Mouse (Mus musculus) G1E (cell line): ENCODE results near the gene Myo3b.

Experiments
- CTCF ChIP-seq: IDR thresholded peaks from 2 replicates; pipeline ENCODE4 v1.5.1; 2012; ENCODE audit warnings: low read depth, low read length, inconsistent platforms, mixed read lengths
- GATA1 ChIP-seq: IDR thresholded peaks from 2 replicates; pipeline ENCODE4 v1.6.1; 2012; ENCODE audit warnings: borderline replicate concordance, low read length, inconsistent platforms, mixed read lengths
- POLR2AphosphoS5 ChIP-seq: IDR thresholded peaks from 2 replicates; pipeline ENCODE4 v1.6.1; 2012; ENCODE audit warnings: low read depth, low read length, inconsistent platforms; ENCODE audit not compliant: insufficient replicate concordance

GRCm38 (mm10) chr2:70284109-70284508 lies 245.2 kb downstream of the Myo3b start:
- TF ChIP-seq CTCF (no peak), POLR2AphosphoS5 (no peak), GATA1 (no peak)
